Mouse (Mus musculus): ENCODE data around the gene Cers2. TPM values are rescaled to one million over a fixed set of nuclear protein-coding genes. Genes with fewer than 3 reads are reported as not detected.
A peak's percentile ranks its signal among the peaks of the same experiment; 100 is the strongest.

Cers2 gene
- total RNA-seq, 2 experiments from 2014 or later: 20.3 to 21.7 TPM

- no peak for DNase-seq
Measured at GRCm38 (mm10) chr3:95289419-95289818, 25.2 kb upstream of the Cers2 start.

- no peak for DNase-seq
Measured at GRCm38 (mm10) chr3:95290156-95290555, 24.4 kb upstream of the Cers2 start.

GRCm38 (mm10) chr3:95291041-95291440, 23.6 kb upstream of the Cers2 start:
- no peak for DNase-seq

GRCm38 (mm10) chr3:95292899-95293298, 21.7 kb upstream of the Cers2 start:
- no peak for DNase-seq

- no peak for DNase-seq
Measured at GRCm38 (mm10) chr3:95293537-95293936, 21.1 kb upstream of the Cers2 start.

GRCm38 (mm10) chr3:95294316-95294715, 20.3 kb upstream of the Cers2 start:
- DNase-seq: no peak

- no peak for DNase-seq
Measured at GRCm38 (mm10) chr3:95294718-95295117, 19.9 kb upstream of the Cers2 start.

GRCm38 (mm10) chr3:95295321-95296102, 19.1 kb upstream of the Cers2 start:
- no peak for DNase-seq

- DNase-seq: no peak
Measured at GRCm38 (mm10) chr3:95296103-95296469, 18.5 kb upstream of the Cers2 start.

- no peak for DNase-seq
Measured at GRCm38 (mm10) chr3:95298018-95298417, 16.6 kb upstream of the Cers2 start.

GRCm38 (mm10) chr3:95301204-95301796, 13.3 kb upstream of the Cers2 start:
- DNase-seq: no peak

GRCm38 (mm10) chr3:95306244-95306643, 8.3 kb upstream of the Cers2 start:
- DNase-seq: no peak

GRCm38 (mm10) chr3:95307100-95307499, 7.5 kb upstream of the Cers2 start, which contains the start of gene Anxa9:
Gene Anxa9 (minus strand): TSS chr3:95307176.
- no peak for DNase-seq

GRCm38 (mm10) chr3:95310496-95310895, 4.1 kb upstream of the Cers2 start:
- no peak for DNase-seq

- no peak for DNase-seq
Measured at GRCm38 (mm10) chr3:95310968-95311882, 3.4 kb upstream of the Cers2 start.

- peak; percentile 39 for DNase-seq
Measured at GRCm38 (mm10) chr3:95312623-95313022, 2.0 kb upstream of the Cers2 start.

GRCm38 (mm10) chr3:95313476-95313875, 1.1 kb upstream of the Cers2 start:
- DNase-seq: no peak

- DNase-seq: no peak
Measured at GRCm38 (mm10) chr3:95314075-95314474, 516 bp upstream of the Cers2 start.

GRCm38 (mm10) chr3:95315094-95315843, 678 bp downstream of the Cers2 start:
- peak; percentile 93 for DNase-seq

GRCm38 (mm10) chr3:95315844-95316550, 1.4 kb downstream of the Cers2 start:
- no peak for DNase-seq

GRCm38 (mm10) chr3:95317414-95318080, 3.0 kb downstream of the Cers2 start:
- DNase-seq: peak; percentile 62
